Mouse (Mus musculus) spleen, adult 18-20 months (tissue): ENCODE data around the gene Srp9.

Experiments
- DNase-seq, 2 experiments: peaks; one replicate each; pipeline ENCODE4 v3.0.0; 2022; ENCODE audit warnings: mixed read lengths in 2 of 2

The Srp9 gene

DNA sequence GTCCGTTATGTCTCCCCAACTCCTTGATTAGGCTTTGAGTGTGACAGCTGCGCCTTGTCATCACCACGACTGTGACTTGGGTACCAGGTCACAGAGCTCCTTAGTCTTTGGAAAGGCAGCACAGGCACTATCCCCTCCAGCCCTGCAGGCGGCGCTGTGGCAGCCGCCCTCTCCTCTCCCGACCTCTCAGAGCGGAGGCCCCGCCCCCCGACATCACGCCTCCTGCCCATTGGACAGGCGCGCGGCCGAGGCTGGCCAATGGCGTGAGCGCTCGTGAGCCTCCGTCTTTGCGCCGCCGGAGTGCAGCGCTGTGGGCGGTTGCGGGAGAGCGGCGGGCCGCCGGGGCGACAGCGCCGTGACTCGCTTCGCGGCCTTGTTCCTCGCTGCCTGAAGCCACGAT lies at the start of gene Srp9:
TSS of gene Srp9 (plus strand) at position 232 of the 400 bp plus-strand sequence.
- peak; percentile 96 to 97 for DNase-seq

- no peak for DNase-seq
Observed at GRCm38 (mm10) chr1:182081744-182082419, 42.7 kb upstream of the Srp9 start.

- no peak for DNase-seq
Observed at GRCm38 (mm10) chr1:182083459-182083858, 41.1 kb upstream of the Srp9 start.

DNA sequence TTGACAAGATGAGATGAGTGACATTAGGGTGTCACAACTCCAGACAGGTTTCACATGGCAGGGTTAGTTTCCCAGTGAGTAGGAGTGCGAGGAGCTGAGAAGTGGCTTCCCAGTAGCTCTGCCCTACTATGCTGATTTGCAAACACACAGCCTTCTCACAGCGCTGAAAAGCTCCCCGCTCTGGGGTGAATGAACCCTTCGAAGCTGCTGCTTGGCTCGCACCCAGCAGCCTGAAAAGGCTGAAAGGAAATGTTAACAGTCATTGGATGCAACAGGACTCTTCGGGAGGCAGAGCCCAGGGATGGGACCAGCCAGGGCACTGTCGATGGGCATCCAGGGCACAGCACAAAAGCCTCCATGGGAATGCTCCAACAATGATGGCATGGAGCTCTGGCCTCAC lies 37.8 kb upstream of the Srp9 start:
- no peak for DNase-seq

DNA sequence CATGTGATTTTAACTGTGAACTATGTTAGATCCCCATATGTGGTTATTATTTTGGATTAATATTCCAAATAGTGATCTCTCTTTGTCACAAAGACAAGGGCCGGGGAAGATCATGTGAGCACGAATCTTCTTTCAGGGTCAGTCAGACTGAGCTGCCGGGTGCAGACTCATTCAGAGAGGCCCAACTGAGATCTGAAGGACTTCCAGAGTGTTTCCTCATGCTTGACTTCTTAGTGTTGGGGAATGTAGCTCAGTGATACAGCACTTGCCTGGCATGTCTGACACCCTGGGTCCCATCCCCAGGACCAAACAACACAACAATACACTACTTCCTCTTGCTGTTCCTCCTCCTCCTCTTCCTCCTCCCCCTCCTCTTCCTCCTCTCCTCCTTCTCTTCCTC lies 37.2 kb upstream of the Srp9 start:
- DNase-seq = no peak

DNA sequence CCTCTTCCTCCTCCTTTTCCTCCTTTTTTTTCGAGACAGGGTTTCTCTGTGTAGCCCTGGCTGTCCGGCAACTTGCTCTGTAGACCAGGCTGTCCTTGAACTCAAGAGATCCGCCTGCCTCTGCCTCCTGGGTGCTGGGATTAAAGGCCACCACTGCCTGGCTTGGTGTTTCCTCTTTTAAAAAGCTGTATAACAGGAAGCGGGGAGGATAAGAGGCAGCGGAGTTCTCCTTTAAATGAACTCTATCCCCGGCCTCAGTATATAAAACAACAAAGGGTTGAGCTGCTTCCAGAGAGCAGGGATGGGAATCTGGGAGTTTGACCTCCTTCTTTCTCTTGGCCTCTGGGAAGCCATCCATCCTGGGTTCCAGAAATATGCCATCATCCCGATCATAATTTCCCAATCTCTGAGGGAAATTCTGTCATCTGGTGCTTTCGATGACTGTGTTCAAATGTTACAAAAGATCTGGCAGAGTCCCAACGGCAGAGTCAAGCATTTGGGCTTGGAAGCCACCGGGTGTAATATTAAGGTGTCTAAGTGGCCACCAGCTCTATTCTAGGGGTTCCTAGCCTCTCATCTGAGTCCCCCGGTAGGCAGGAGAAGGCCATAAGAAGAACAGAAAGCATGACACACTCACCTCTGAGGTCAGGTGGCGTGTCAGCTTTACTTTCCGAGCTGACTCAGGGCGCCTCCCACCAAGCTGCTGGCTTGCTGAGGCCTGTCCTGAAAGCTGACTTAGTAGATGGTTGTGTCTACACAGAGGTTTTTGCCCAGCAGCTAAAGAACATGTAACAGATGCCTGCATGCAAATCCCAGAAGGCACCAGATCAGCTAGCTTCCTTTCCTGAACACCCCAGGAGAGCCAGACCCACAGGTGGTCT lies 36.5 kb upstream of the Srp9 start:
- DNase-seq = no peak

DNA sequence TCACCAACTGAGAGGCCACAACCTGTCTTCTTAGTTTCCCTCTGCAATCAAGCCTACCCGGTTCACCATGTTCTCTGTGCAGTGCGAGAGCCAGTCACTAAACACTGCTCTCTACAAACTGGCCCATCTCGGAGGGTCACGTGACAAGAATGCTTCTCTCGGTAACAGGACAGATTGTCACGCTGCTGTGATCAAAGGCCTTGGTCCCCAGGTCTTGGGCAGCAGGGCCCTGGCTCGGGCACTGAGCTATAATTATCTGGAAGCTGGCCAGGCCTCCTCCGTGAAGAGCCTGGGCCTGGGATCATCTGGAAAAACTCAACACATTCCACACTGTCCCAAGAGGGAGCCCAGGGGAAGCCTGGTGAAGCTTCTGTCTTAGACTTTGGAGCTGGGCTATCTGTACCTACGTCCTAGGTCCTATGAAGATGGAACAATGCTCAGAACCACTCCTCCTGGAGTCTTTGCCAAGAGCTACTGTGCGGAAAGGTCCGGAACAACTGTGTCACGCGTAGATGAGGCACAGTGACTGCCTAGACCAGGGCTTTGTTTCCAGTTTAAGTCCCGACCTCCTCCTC lies 35.6 kb upstream of the Srp9 start:
- no peak for DNase-seq

- no peak for DNase-seq
Observed at GRCm38 (mm10) chr1:182089600-182090297, 34.8 kb upstream of the Srp9 start.

GRCm38 (mm10) chr1:182090298-182090677 lies 34.2 kb upstream of the Srp9 start:
- DNase-seq = no peak

GRCm38 (mm10) chr1:182091261-182091660 lies 33.3 kb upstream of the Srp9 start:
- DNase-seq = no peak

- no peak for DNase-seq
Observed at GRCm38 (mm10) chr1:182091746-182092412, 32.7 kb upstream of the Srp9 start.

- DNase-seq = no peak
Observed at GRCm38 (mm10) chr1:182092413-182092800, 32.1 kb upstream of the Srp9 start.

- DNase-seq = no peak
Observed at GRCm38 (mm10) chr1:182093407-182093806, 31.1 kb upstream of the Srp9 start.

DNA sequence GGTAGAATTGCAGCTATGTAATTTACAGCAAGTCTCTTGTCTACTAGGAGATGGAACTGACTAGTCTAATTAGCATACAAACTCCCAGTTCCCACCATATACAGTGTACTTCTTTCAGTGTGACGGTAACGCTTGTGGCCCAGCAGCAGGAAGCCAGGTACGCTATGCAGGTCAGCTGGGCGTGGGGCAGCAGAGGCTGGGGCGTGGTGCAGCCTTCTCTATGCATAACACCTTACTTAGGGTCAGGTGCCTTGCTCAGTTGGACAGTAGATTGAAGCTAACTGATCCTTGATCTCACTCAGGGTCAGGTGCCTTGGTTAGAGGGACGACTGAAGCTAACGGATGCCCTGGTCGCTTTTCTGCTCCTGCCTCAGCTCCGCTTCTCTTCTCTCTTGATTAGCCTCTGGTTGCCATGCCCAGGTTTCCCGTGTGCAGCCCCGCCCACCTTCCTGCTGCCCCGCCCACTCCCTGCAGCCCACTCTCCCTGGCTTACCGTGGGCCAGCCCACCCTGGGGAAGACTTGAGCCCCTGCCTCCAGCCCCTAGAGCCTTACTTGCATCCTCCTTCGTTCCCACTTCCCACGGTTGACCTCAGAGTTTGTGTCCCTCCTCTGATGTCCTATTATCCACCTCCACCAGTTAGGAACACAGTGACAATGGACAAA lies 29.9 kb upstream of the Srp9 start:
- DNase-seq = no peak

DNA sequence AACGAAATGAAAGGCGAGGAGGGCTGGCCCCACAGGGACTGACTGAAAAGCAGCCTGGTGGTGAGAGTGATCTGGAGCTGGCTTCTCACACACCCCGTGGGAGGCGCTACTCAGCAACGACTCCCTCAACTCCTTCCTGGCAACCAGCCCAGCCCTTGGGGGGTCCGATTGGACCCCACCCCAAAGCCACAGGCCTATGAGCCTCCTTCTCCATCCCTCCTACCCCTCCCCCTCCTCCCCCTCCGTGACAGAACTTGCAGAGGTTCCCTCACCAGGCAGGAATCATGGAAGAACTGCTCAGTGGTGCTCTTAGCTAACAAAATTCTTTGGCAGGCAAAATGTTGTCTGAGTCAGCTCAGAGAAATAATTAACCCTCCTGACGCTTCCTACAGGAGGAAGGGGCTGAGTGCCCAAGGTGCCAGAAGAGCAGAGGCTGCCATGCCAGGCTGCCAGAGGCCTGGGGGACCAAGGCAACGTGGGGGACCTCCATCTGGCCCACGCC lies 29.2 kb upstream of the Srp9 start:
- DNase-seq = no peak

DNA sequence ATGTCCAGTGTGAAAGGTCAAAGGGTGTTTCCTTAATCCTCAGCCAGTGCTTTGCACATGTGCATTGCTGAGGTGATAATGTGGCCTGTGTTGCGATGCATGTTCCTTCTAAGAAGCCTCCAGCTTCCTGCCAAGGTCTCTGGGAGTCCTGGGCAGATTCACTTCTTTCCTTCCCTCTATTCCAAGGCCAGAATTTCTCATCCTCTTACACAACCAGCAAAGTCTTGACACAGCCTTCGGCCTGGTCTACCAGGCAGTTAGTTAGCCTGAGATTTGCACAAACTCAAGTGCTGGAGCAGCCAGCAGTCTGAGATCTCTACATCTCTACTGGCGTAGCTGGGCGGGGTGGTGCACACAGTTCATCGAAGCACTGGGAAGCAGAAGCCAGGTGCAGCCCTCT lies 27.8 kb upstream of the Srp9 start:
- no peak for DNase-seq

- DNase-seq = no peak
Observed at GRCm38 (mm10) chr1:182099062-182099461, 25.5 kb upstream of the Srp9 start.

DNA sequence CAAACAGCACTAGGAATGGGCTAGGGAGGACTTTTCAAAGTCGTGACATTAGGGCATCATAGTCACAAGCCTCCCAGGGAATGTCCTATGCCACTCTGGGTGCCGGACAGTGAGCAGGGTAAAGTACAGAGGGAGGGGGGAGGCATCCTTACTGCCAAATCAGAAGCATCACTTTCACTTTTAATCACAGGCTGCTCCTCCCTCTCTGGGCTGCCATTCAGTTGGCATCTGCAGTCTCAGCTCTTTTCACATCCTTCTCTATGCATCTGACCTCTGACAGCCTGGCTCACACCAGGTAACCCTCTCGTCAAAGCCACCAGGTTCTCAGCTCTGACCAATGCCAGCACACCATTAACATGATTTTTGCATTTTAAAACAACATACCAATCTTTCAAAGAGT lies 24.1 kb upstream of the Srp9 start:
- no peak for DNase-seq

DNA sequence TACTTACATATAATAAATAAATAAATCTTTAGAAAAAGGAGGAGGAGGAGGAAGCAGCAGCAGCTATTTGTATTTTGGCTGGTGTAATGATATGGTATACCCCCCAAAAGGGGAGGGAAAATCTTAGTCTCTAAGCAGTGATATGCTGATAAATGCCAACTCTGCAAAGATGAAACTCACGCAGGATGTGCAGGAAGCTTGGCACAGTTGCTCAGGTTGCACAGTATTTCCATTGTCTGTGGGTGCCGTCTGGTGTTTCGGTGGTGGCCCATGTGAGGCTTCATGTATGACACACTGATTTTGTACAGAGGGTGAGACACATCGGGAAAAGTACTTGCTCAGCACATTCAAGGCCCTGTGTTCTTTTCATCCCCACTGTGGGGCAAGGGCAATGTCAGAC lies 23.1 kb upstream of the Srp9 start:
- DNase-seq = no peak

GRCm38 (mm10) chr1:182102706-182103105 lies 21.8 kb upstream of the Srp9 start:
- no peak for DNase-seq

DNA sequence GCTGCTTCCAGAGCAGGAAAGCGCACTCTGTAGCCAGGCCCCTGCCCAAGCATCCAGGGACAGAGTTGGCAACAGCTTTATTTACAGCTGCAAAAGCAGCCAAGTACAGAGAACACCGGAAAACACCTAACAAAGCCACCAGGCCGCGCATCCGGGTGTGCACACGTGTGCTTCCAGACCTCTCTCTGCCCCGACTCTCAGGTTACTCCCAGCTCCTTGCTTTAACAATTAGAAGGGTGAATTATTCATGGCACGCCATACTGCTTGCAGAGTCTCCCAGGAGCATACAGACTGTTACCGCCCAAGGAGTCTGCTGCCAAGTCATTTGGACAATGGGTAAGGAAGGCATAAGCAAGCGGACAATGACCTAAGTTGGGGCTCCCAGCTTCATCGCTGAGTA lies 21.1 kb upstream of the Srp9 start:
- DNase-seq = no peak

DNA sequence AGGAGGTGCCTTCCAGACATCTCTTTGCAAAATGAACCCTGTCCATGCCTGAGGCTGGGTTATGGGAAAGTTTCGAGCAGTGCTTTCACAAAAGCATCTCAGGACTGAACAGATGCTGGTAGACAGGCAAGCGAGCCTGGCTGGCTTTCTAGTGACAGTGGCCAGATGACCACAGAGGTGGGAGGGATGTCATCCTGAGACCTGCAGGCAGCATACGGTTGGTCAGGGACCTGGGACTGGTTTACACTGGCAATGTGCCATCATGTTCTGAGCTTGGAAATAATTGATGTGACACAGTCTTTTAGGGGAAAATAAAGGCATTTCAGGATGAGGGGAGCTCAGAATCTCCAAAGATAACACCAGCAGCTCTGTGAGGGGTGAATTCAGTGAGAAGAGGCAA lies 19.5 kb upstream of the Srp9 start:
- DNase-seq = no peak
